Mouse (Mus musculus): ENCODE data around the gene Cyp19a1. TPM values are rescaled to one million over a fixed set of nuclear protein-coding genes. Genes with fewer than 3 reads are reported as not detected.

Gene Cyp19a1
- polyA plus RNA-seq (2014; fragmentation: Illumina TruSeq; extraction: RNeasy Lipid Tissue Mini Kit (QIAGEN cat#74804); ENCODE audit: low read depth, low replicate concordance), result not detected

GRCm38 (mm10) chr9:54268010-54268409 is at the start of gene Cyp19a1:
TSS of gene Cyp19a1 (minus strand) at chr9:54268110.

GRCm38 (mm10) chr9:54286331-54286987 is 18.5 kb upstream of the Cyp19a1 start, which contains the start of gene Gldn:
TSS of gene Gldn (plus strand) at chr9:54286486.

Other genes starting within 250 kb of the Cyp19a1 start
- gene Tnfaip8l3, start 199.7 kb downstream of the Cyp19a1 start, polyA plus RNA-seq (2014; fragmentation: Illumina TruSeq; extraction: RNeasy Lipid Tissue Mini Kit (QIAGEN cat#74804); ENCODE audit: low read depth, low replicate concordance), result 4.5 TPM
- gene Gldn, start 18.4 kb upstream of the Cyp19a1 start, polyA plus RNA-seq (2014; fragmentation: Illumina TruSeq; extraction: RNeasy Lipid Tissue Mini Kit (QIAGEN cat#74804); ENCODE audit: low read depth, low replicate concordance), result 0.13 TPM
- 7.3 TPM for gene Dmxl2, start 233.5 kb upstream of the Cyp19a1 start, polyA plus RNA-seq (2014; fragmentation: Illumina TruSeq; extraction: RNeasy Lipid Tissue Mini Kit (QIAGEN cat#74804); ENCODE audit: low read depth, low replicate concordance)